Mouse (Mus musculus): Measurements from ENCODE around the gene Col1a1. TPM values are rescaled to one million over a fixed set of nuclear protein-coding genes. Genes with fewer than 3 reads are reported as not detected.
A peak's percentile ranks its signal among the peaks of the same experiment; 100 is the strongest.
"Not testable (repeated sequence)": the region's sequence is repeated elsewhere in the genome, so short reads cannot be mapped to it uniquely, and the experiment has no call there.

Gene Col1a1
- total RNA-seq, 2 experiments from 2014 or later: 861 to 965 TPM

DNA sequence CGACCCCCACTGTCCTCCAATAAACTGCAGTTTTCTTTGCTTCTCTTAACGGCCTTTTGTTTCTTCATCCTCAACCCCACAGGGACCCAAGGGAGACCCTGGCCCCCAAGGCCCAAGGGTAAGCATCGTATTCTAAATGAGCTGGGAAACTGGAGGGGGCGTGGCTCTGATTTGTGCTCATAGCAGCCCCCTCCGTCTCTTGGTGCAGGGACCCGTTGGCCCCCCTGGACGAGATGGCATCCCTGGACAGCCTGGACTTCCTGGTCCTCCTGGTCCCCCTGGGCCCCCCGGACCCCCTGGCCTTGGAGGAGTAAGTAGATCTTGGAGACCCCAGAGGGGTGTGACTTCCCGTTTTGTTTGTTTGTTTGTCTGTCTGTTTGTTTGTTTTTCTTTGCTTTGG, 2.3 kb downstream of the Col1a1 start:
- no peak for DNase-seq

DNA sequence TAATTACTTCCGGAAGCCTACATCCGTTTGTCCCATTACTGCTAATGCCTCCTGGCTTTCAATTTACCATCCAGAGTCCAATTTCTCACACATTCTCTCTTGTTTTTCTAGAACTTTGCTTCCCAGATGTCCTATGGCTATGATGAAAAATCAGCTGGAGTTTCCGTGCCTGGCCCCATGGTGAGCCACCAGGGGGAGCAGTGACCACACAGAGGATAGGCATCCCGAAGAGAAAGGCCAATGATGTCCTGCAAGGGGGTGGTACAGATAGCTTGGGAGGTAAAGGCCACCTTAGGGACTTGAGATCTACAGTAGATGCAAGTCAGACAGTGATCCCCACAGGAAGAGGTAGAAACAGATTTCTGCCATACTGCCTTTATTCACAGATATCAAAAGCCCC, 3.3 kb downstream of the Col1a1 start:
- peak; percentile 89 for DNase-seq

GRCm38 (mm10) chr11:94941121-94941520, 5.1 kb downstream of the Col1a1 start:
- DNase-seq: no peak

GRCm38 (mm10) chr11:94941776-94942175, 5.8 kb downstream of the Col1a1 start:
- DNase-seq: no peak

- peak; percentile 69 for DNase-seq
Measured at GRCm38 (mm10) chr11:94942282-94943023, 6.4 kb downstream of the Col1a1 start.

DNA sequence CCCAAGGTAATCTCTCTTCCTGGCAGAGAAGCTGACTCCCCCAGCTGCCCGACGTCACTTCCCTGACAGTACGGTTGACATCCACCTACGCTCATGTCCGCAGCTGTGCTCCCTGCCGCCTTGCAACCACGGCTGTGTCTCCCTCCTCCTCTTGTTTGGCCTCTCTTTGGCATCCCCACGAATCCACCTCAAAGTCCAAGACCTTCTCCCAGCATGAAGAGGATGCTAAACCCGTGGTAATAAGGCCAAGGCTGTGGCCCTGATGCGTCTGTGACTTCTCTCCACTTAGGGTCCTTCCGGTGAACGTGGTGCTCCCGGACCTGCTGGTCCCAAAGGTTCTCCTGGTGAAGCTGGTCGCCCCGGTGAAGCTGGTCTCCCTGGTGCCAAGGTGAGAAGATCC, 7.0 kb downstream of the Col1a1 start:
- no peak for DNase-seq

GRCm38 (mm10) chr11:94944295-94944694, 8.3 kb downstream of the Col1a1 start:
- no peak for DNase-seq

DNA sequence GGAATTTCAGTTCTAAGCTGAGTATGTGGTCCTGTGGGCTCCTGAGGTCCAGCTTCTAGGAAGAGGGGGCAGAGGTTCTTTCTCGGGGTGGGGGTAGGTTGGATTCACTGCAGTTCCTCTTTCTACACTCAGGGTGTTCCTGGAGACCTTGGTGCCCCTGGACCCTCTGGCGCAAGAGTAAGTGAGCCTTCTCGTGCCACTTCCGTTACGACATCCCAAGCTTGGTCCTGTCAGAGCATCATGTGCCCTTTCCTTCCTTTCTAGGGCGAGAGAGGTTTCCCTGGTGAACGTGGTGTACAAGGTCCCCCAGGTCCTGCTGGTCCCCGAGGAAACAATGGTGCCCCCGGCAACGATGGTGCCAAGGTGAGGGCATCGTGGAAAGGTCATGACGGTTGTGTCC, 9.2 kb downstream of the Col1a1 start:
- DNase-seq: no peak

GRCm38 (mm10) chr11:94952169-94952568, 16.1 kb downstream of the Col1a1 start:
- no peak for DNase-seq

GRCm38 (mm10) chr11:94955103-94955502, 19.1 kb downstream of the Col1a1 start:
- no peak for DNase-seq

- DNase-seq: peak; percentile 69
Measured at GRCm38 (mm10) chr11:94957693-94958064, 21.7 kb downstream of the Col1a1 start.

DNA sequence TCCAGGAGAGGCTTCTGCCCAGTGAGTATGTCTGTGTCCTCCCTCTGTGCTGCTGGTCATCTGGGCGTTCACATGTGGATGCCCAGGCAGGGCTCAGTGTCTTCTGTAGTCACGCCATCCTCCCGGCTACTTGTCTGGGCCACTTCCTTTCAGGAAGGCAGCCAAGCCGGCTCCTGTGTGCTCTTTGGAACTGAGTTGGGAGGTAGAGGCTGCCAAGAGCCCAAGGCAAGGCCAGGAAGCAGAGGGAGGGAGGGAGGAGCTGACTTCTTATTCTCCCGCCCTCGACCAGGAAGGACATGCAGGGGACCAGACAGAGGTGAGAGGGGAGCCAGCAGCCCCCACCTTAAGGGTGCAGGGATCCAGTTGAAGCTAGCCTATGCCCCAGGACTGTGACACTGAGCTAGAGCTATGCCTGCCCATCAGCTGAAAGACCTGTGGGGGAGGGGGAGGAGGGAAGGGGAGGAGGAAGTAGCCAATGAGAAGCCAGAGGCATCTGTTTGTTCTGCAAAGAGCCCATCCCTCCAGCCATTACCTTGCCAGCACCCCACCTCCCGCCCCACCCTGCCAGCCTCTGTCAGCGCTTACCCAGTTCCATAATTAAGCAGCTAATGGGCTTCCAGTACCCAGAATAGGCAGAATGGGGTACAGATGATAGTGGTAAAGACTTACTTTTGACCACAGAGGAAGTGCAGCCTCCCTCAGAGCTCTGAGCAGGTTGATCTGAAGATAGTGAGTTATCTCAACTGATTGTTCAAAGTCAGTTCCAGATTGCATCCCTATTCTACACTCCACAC, 22.2 kb downstream of the Col1a1 start:
- DNase-seq: peak; percentile 85

DNA sequence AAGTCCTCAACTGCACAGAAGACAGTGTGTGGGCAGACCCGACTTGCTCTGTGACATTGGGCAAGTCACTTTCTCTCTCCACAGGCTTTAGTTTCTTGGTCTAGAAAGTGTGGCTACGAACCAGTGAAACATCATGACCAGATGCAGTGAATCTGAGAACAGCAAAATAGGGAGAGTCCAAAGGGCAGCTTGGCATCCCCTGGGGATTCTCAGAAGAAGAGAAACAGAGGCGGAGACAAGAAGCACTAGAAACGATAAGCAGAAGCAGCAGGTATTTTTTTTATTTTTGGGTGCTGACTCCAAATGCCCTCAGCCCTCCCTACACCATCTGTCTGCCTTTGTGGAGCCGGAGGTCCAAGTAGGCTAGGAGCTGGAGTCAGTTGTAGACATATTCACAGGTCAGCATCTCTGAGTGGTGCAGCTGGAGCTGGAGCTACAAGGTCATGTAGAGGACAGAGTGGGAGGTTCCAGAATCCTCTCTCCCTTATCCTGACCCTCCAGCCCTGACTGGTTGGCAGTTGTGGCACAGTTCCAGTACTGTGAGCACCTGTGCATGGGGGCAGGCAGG, 26.6 kb downstream of the Col1a1 start:
- no peak for DNase-seq

DNA sequence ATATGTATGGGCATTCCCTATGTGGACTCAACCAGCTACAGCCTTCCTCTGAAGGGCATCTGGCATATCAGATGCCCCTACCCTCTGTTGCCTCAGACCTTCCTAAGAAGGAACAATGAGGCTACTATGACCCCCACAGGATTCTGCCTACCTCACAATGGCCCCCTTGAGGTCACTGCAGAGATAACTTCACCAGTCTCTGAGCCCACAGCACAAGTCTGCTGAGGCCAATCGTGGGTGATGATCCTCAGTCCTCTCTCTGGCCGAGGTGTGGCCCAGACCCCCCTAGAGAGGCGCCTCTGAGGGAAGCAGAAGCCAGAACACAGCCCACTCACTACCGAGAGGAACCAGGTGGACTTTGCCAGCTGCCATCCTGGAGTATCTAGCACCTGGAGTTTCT, 31.4 kb downstream of the Col1a1 start, which contains the start of gene Hils1:
Gene Hils1, plus strand, starts transcription at position 175 of the 400 bp plus-strand sequence.
- DNase-seq: no peak

GRCm38 (mm10) chr11:94968187-94968586, 32.2 kb downstream of the Col1a1 start:
- DNase-seq: no peak

DNA sequence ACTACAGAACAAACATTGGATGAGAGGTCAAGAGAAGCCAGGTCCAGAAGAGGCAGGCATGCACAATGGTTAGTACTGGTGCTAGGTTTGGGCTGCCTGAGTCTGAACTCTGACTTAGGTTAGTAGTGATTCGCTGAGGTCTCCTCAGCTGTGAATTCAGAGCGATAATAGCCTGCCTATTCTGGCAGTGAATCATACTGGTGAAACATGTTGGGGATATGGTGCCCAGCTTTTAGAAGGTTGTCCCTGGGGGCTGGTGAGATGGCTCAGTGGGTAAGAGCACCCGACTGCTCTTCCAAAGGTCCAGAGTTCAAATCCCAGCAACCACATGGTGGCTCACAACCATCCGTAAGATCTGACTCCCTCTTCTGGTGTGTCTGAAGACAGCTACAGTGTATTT, 33.7 kb downstream of the Col1a1 start:
- not testable (repeated sequence) for DNase-seq

- DNase-seq: peak; percentile 85
Measured at GRCm38 (mm10) chr11:94970210-94970943, 34.4 kb downstream of the Col1a1 start.

DNA sequence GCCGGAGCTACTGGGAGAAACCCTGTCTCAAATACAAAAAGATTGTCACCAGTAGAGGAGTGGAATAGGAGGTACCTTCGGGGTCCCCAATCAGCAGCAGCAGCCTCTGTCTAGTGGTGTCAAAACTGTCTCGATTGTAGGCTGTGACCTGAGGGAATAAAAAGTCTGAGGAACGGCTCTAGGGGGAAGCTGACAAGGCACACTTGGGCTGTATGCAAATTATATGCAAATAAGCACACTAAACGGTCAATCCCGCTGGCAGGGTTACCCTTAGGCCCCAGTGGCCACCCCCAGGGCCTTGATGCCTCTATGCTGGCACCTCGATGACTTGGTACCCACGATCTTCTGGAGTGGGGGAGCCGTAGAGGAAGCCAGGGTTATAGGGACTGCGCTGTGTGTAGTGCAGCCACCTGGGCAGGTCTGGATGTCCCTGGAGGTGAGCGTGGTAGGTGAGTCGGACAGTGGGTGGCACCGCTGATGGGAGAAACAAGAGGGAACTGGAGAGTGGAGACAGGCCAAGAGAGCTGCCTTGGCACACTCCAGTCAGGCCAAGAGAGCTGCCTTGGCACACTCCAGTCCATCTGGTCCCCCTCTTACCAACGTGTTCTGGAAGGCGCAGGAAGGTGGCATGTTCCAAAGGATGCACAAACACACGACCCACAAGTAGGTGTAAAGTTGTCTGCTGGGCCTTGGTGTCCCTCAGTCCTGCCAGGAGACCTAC, 36.0 kb downstream of the Col1a1 start:
- no peak for DNase-seq

- DNase-seq: no peak
Measured at GRCm38 (mm10) chr11:94972887-94973286, 36.9 kb downstream of the Col1a1 start.

- peak; percentile 55 for DNase-seq
Measured at GRCm38 (mm10) chr11:94973313-94973712, 37.3 kb downstream of the Col1a1 start.

- peak; percentile 69 for DNase-seq
Measured at GRCm38 (mm10) chr11:94974951-94975350, 38.9 kb downstream of the Col1a1 start.

DNA sequence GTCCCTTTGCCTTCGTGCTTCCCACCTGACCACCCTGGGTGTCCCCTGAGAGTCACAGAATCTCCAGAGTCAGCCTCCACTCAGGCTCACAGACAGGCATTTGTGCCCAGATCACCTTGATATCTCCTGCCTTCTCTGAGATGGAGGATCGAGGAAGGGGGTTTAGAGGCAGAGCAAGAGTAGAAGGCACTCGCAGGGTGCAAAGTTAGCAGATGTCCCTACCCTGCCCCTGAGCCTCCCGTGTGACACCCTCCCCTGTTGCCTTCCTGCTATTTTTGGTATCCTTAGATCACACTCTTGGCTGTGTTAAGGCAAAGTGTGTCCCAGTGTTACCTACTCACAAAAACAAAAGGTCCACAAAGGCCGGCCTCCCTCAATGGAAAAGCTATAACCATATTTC, 40.2 kb downstream of the Col1a1 start, which contains the start of gene Sgca:
Gene Sgca, minus strand, starts transcription at position 129 of the 400 bp plus-strand sequence.
- no peak for DNase-seq

All from heart, postnatal 4 days (tissue).